In genomic region chr14:61012397-61012931, GRCm38 (mm10) we compare ENCODE assay signal across 8 mouse cellular contexts. TPM values are rescaled to one million over a fixed set of nuclear protein-coding genes. Genes with fewer than 3 reads are reported as not detected.
A peak's percentile ranks its signal among the peaks of the same experiment; 100 is the strongest.
DNase-seq lines count a peak whose midpoint lies in the region; ATAC-seq lines count a peak whose summit lies in the region.

No protein-coding gene starts in this region.

- DNase-seq in T-cell, adult 2 months (ENCODE audit: low spot score) = peak; percentile 67
- DNase-seq in cerebellum, postnatal 14 days = peak; percentile 52 to 62
- DNase-seq in frontal cortex, postnatal 36 days (ENCODE audit: low spot score in 2 of 2) = peak; percentile 76 to 86
- peak; percentile 76 to 82 for DNase-seq in left cerebral cortex, postnatal 14 days (ENCODE audit: low spot score in 2 of 2)
- peak; percentile 22 for DNase-seq in splenic B cell, adult 2 months (ENCODE audit: low read depth, low spot score)
- DNase-seq in adipocyte (ENCODE audit: low spot score) = no peak

- peak overlapping the region; percentile 19; the same call in 1 of the 2 replicates for H3K4me3 ChIP-seq in intestine, embryonic 15.5 days (replicated peaks)
- H3K4me3 ChIP-seq in midbrain, embryonic 12.5 days = peak overlapping the region; percentile 16

- peak overlapping the region; percentile 54 for H3K27ac ChIP-seq in intestine, embryonic 15.5 days
- H3K27ac ChIP-seq in midbrain, embryonic 12.5 days (replicated peaks) = peak overlapping the region; percentile 68

- H3K27me3 ChIP-seq in intestine, embryonic 15.5 days (replicated peaks) = no peaks in the 10 kb centered on the region
- peaks cover 52% of the 10 kb centered on the region for H3K27me3 ChIP-seq in midbrain, embryonic 12.5 days
- no peaks in the 10 kb centered on the region for H3K27me3 ChIP-seq in splenic B cell, adult 2 months (ENCODE audit: control insufficient read depth, insufficient read depth, low read length, poor library complexity, severe bottlenecking)

- ATAC-seq in intestine, embryonic 15.5 days = peak; percentile 94
- peak; percentile 96 for ATAC-seq in midbrain, embryonic 12.5 days (ENCODE audit: low FRiP score, low read depth)

- H3K9ac ChIP-seq in intestine, embryonic 15.5 days = peak overlapping the region; percentile 32
- H3K9ac ChIP-seq in midbrain, embryonic 12.5 days (replicated peaks) = no peak overlapping the region

- no peaks in the 10 kb centered on the region for H3K36me3 ChIP-seq in intestine, embryonic 15.5 days
- no peaks in the 10 kb centered on the region for H3K36me3 ChIP-seq in midbrain, embryonic 12.5 days
- H3K36me3 ChIP-seq in splenic B cell, adult 2 months (ENCODE audit: control insufficient read depth, insufficient read depth, low read length, poor library complexity, severe bottlenecking) = no peaks in the 10 kb centered on the region

- peaks cover 7% of the 10 kb centered on the region; the same call in 1 of the 2 replicates for H3K4me1 ChIP-seq in intestine, embryonic 15.5 days (replicated peaks)
- H3K4me1 ChIP-seq in midbrain, embryonic 12.5 days = peaks cover 43% of the 10 kb centered on the region

- intact Hi-C loops in left cerebral cortex, postnatal 14 days (cut with DNase I) = no loop called here

- 4% methylated on average over 17 of the region's 17 CpGs for WGBS in intestine, embryonic 15.5 days
- under 1% methylated on average over 17 of the region's 17 CpGs for WGBS in midbrain, embryonic 12.5 days

- peak overlapping the region; percentile 63 for H3K4me2 ChIP-seq in intestine, embryonic 15.5 days (replicated peaks)
- H3K4me2 ChIP-seq in midbrain, embryonic 12.5 days (replicated peaks) = peak overlapping the region; percentile 39

- no peaks in the 10 kb centered on the region for H3K9me3 ChIP-seq in intestine, embryonic 15.5 days
- H3K9me3 ChIP-seq in midbrain, embryonic 12.5 days = no peaks in the 10 kb centered on the region

RNA-seq across cellular contexts. Expression of gene Tnfrsf19, which starts 33.8 kb away (rescaled TPM):
- 14.1 and 15.1 TPM in 2 replicates for polyA plus RNA-seq in intestine, embryonic 15.5 days (2015; fragmentation: Nextera tagmentation; extraction: Ambion mirVana)
- total RNA-seq in left cerebral cortex, postnatal 14 days (2021) = 10 to 100 TPM; 80.7 to 82.4 TPM
- polyA plus RNA-seq in midbrain, embryonic 12.5 days (2016; fragmentation: Nextera tagmentation; extraction: Ambion mirVana) = 70.2 and 80.5 TPM in 2 replicates
